Mouse (Mus musculus): ENCODE data around the gene Sfn.

Gene Sfn

GRCm38 (mm10) chr4:133583690-133584058 is 18.3 kb downstream of the Sfn start:
- no peak for DNase-seq (ENCODE audit: low read depth, low spot score)

GRCm38 (mm10) chr4:133577983-133578382 is 24.0 kb downstream of the Sfn start:
- DNase-seq (ENCODE audit: low read depth, low spot score) = no peak

- no peak for DNase-seq (ENCODE audit: low read depth, low spot score)
These were observed 27.1 kb downstream of the Sfn start for GRCm38 (mm10) chr4:133574843-133575202.

GRCm38 (mm10) chr4:133574070-133574842 is 27.7 kb downstream of the Sfn start, which contains the start of gene Gpatch3:
Gene Gpatch3, plus strand, starts transcription at chr4:133574745.
- DNase-seq (ENCODE audit: low read depth, low spot score) = peak; percentile 93

- no peak for DNase-seq (ENCODE audit: low read depth, low spot score)
These were observed 31.9 kb downstream of the Sfn start for GRCm38 (mm10) chr4:133570066-133570466.

GRCm38 (mm10) chr4:133569291-133570065 is 32.5 kb downstream of the Sfn start:
- no peak for DNase-seq (ENCODE audit: low read depth, low spot score)

- no peak for DNase-seq (ENCODE audit: low read depth, low spot score)
These were observed 34.7 kb downstream of the Sfn start for GRCm38 (mm10) chr4:133567251-133567650.

- DNase-seq (ENCODE audit: low read depth, low spot score) = no peak
These were observed 38.8 kb downstream of the Sfn start for GRCm38 (mm10) chr4:133563123-133563571.

GRCm38 (mm10) chr4:133561622-133562021 is 40.3 kb downstream of the Sfn start:
- no peak for DNase-seq (ENCODE audit: low read depth, low spot score)

- no peak for DNase-seq (ENCODE audit: low read depth, low spot score)
These were observed 42.1 kb downstream of the Sfn start for GRCm38 (mm10) chr4:133559846-133560245.

GRCm38 (mm10) chr4:133557041-133557717 is 44.8 kb downstream of the Sfn start:
- no peak for DNase-seq (ENCODE audit: low read depth, low spot score)

- DNase-seq (ENCODE audit: low read depth, low spot score) = no peak
These were observed 48.3 kb downstream of the Sfn start for GRCm38 (mm10) chr4:133553448-133554330.

- no peak for DNase-seq (ENCODE audit: low read depth, low spot score)
These were observed 49.1 kb downstream of the Sfn start, which contains the start of gene Nr0b2 for GRCm38 (mm10) chr4:133552768-133553447. Gene Nr0b2, plus strand, starts transcription at chr4:133553376.

- no peak for DNase-seq (ENCODE audit: low read depth, low spot score)
These were observed 49.9 kb downstream of the Sfn start for GRCm38 (mm10) chr4:133552029-133552428.
